Mouse (Mus musculus): ENCODE data around the gene Lrrc73.

DNA sequence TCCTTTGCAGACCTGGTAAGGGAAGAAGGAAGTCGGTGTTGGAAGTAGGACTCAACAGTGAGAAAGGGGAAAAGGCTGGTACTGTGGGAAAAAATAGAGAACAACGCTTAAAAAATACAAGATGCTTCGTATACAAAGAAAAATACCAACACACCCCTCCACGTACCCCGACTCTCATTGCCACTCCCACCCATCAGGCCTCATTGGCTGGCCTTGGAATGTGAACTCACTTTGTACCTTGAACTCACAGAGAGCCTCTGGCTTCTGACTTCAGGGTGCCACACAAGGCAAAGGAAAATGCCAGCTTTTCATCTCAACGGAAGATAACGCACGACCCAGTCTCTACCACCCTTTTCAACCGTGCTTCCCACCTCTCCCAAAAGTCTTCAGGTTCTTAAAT, 29.8 kb downstream of the Lrrc73 start:
- TF ChIP-seq POLR2A (IDR thresholded peaks at IDR 0.05; ENCODE audit: extremely low read depth, insufficient read depth, low read length) (no peak), CTCF (IDR thresholded peaks at IDR 0.05; ENCODE audit: low read depth, low read length) (no peak)

Data from liver, adult 2 months (tissue).